Mouse (Mus musculus): ENCODE measurements at regions not wholly inside any gene's neighbourhood (a gene's known extent, or its start where the extent isn't known, plus 50 kb on each side); places are given as distances from the start of the nearest gene placed in this dataset.

- no peak for ATAC-seq (replicated peaks in 1 of 2; ENCODE audit: insufficient read depth in 1 of 2, low FRiP score in 2 of 2, low TSS enrichment in 1 of 2, low read depth in 1 of 2, poor library complexity in 2 of 2, severe bottlenecking in 2 of 2)
These were observed 99.0 kb upstream of the Maf start for GRCm38 (mm10) chr8:115806579-115806978.

GRCm38 (mm10) chr8:115806139-115806538 is 98.5 kb upstream of the Maf start:
- no peak for ATAC-seq (replicated peaks in 1 of 2; ENCODE audit: insufficient read depth in 1 of 2, low FRiP score in 2 of 2, low TSS enrichment in 1 of 2, low read depth in 1 of 2, poor library complexity in 2 of 2, severe bottlenecking in 2 of 2)

GRCm38 (mm10) chr8:115793587-115793986 is 86.0 kb upstream of the Maf start:
- ATAC-seq (replicated peaks in 1 of 2; ENCODE audit: insufficient read depth in 1 of 2, low FRiP score in 2 of 2, low TSS enrichment in 1 of 2, low read depth in 1 of 2, poor library complexity in 2 of 2, severe bottlenecking in 2 of 2), result peak; percentile 82 to 94

- ATAC-seq (replicated peaks in 1 of 2; ENCODE audit: insufficient read depth in 1 of 2, low FRiP score in 2 of 2, low TSS enrichment in 1 of 2, low read depth in 1 of 2, poor library complexity in 2 of 2, severe bottlenecking in 2 of 2), result no peak
These were observed 80.8 kb upstream of the Maf start for GRCm38 (mm10) chr8:115788421-115788820.

GRCm38 (mm10) chr8:115786185-115786584 is 78.6 kb upstream of the Maf start:
- no peak for ATAC-seq (replicated peaks in 1 of 2; ENCODE audit: insufficient read depth in 1 of 2, low FRiP score in 2 of 2, low TSS enrichment in 1 of 2, low read depth in 1 of 2, poor library complexity in 2 of 2, severe bottlenecking in 2 of 2)

GRCm38 (mm10) chr8:115785769-115786168 is 78.2 kb upstream of the Maf start:
- ATAC-seq (replicated peaks in 1 of 2; ENCODE audit: insufficient read depth in 1 of 2, low FRiP score in 2 of 2, low TSS enrichment in 1 of 2, low read depth in 1 of 2, poor library complexity in 2 of 2, severe bottlenecking in 2 of 2), result no peak

GRCm38 (mm10) chr8:115783364-115783763 is 75.8 kb upstream of the Maf start:
- no peak for ATAC-seq (replicated peaks in 1 of 2; ENCODE audit: insufficient read depth in 1 of 2, low FRiP score in 2 of 2, low TSS enrichment in 1 of 2, low read depth in 1 of 2, poor library complexity in 2 of 2, severe bottlenecking in 2 of 2)

GRCm38 (mm10) chr8:115778433-115778832 is 70.8 kb upstream of the Maf start:
- no peak for ATAC-seq (replicated peaks in 1 of 2; ENCODE audit: insufficient read depth in 1 of 2, low FRiP score in 2 of 2, low TSS enrichment in 1 of 2, low read depth in 1 of 2, poor library complexity in 2 of 2, severe bottlenecking in 2 of 2)

GRCm38 (mm10) chr8:115771060-115771459 is 63.5 kb upstream of the Maf start:
- no peak for ATAC-seq (replicated peaks in 1 of 2; ENCODE audit: insufficient read depth in 1 of 2, low FRiP score in 2 of 2, low TSS enrichment in 1 of 2, low read depth in 1 of 2, poor library complexity in 2 of 2, severe bottlenecking in 2 of 2)

- no peak for ATAC-seq (replicated peaks in 1 of 2; ENCODE audit: insufficient read depth in 1 of 2, low FRiP score in 2 of 2, low TSS enrichment in 1 of 2, low read depth in 1 of 2, poor library complexity in 2 of 2, severe bottlenecking in 2 of 2)
These were observed 61.0 kb upstream of the Maf start for GRCm38 (mm10) chr8:115768631-115769030.

GRCm38 (mm10) chr8:115766218-115766898 is 58.8 kb upstream of the Maf start:
- ATAC-seq (replicated peaks in 1 of 2; ENCODE audit: insufficient read depth in 1 of 2, low FRiP score in 2 of 2, low TSS enrichment in 1 of 2, low read depth in 1 of 2, poor library complexity in 2 of 2, severe bottlenecking in 2 of 2), result no peak

- no peak for ATAC-seq (replicated peaks in 1 of 2; ENCODE audit: insufficient read depth in 1 of 2, low FRiP score in 2 of 2, low TSS enrichment in 1 of 2, low read depth in 1 of 2, poor library complexity in 2 of 2, severe bottlenecking in 2 of 2)
These were observed 57.0 kb upstream of the Maf start for GRCm38 (mm10) chr8:115764551-115764950.

- no peak for ATAC-seq (replicated peaks in 1 of 2; ENCODE audit: insufficient read depth in 1 of 2, low FRiP score in 2 of 2, low TSS enrichment in 1 of 2, low read depth in 1 of 2, poor library complexity in 2 of 2, severe bottlenecking in 2 of 2)
These were observed 50.4 kb upstream of the Maf start for GRCm38 (mm10) chr8:115758011-115758410.

Data from hematopoietic stem cell, adult 5-6 weeks (primary cell).